Mouse (Mus musculus): ENCODE results near the gene Nptxr. TPM values are rescaled to one million over a fixed set of nuclear protein-coding genes. Genes with fewer than 3 reads are reported as not detected.
A peak's percentile ranks its signal among the peaks of the same experiment; 100 is the strongest.
"Not testable (repeated sequence)": the region's sequence is repeated elsewhere in the genome, so short reads cannot be mapped to it uniquely, and the experiment has no call there.

Gene Nptxr
- polyA plus RNA-seq, 1 experiment from 2014 or later: 62.1 TPM

GRCm38 (mm10) chr15:79826221-79826935, 21.8 kb upstream of the Nptxr start:
- no peaks in the 10 kb centered on the region for H3K27me3 ChIP-seq (ENCODE audit: control insufficient read depth, insufficient read depth, low read depth, low read length)
- H3K9me3 ChIP-seq (replicated peaks; ENCODE audit: control insufficient read depth, low read length, poor library complexity, severe bottlenecking): no peaks in the 10 kb centered on the region
- H3K9ac ChIP-seq (ENCODE audit: low read depth, low read length): peak overlapping the region; percentile 17; the same call in 1 of the 2 replicates
- no peak for ATAC-seq
- WGBS: 87% methylated on average over 9 of the region's 9 CpGs
- H3K36me3 ChIP-seq (ENCODE audit: control insufficient read depth, insufficient read depth, low read length): peaks cover 10% of the 10 kb centered on the region
- no peak overlapping the region for H3K4me3 ChIP-seq (ENCODE audit: low read depth, low read length)
- H3K27ac ChIP-seq (ENCODE audit: low read length): no peak overlapping the region; the same call in 1 of the 2 replicates
- peaks cover 48% of the 10 kb centered on the region for H3K4me1 ChIP-seq (ENCODE audit: control insufficient read depth, insufficient read depth, low read length)
- H3K4me2 ChIP-seq (ENCODE audit: low read length): no peak overlapping the region

- WGBS: 48% methylated on average over 14 of the region's 14 CpGs
- no peak overlapping the region for H3K9ac ChIP-seq (ENCODE audit: low read depth, low read length)
- no peaks in the 10 kb centered on the region for H3K9me3 ChIP-seq (replicated peaks; ENCODE audit: control insufficient read depth, low read length, poor library complexity, severe bottlenecking)
- no peak overlapping the region for H3K4me3 ChIP-seq (ENCODE audit: low read depth, low read length)
- H3K36me3 ChIP-seq (ENCODE audit: control insufficient read depth, insufficient read depth, low read length): peaks cover 10% of the 10 kb centered on the region
- peaks cover 41% of the 10 kb centered on the region for H3K4me1 ChIP-seq (ENCODE audit: control insufficient read depth, insufficient read depth, low read length)
- no peak overlapping the region for H3K4me2 ChIP-seq (ENCODE audit: low read length)
- H3K27me3 ChIP-seq (ENCODE audit: control insufficient read depth, insufficient read depth, low read depth, low read length): no peaks in the 10 kb centered on the region
- ATAC-seq: no peak
- no peak overlapping the region for H3K27ac ChIP-seq (ENCODE audit: low read length)
Measured at GRCm38 (mm10) chr15:79825146-79825825, 20.7 kb upstream of the Nptxr start.

- Histone ChIP-seq H3K9me3 (replicated peaks; ENCODE audit: control insufficient read depth, low read length, poor library complexity, severe bottlenecking) (no peaks in the 10 kb centered on the region), H3K4me3 (ENCODE audit: low read depth, low read length) (no peak overlapping the region), H3K27me3 (ENCODE audit: control insufficient read depth, insufficient read depth, low read depth, low read length) (no peaks in the 10 kb centered on the region), H3K4me1 (ENCODE audit: control insufficient read depth, insufficient read depth, low read length) (peaks cover 31% of the 10 kb centered on the region), H3K27ac (ENCODE audit: low read length) (no peak overlapping the region), H3K4me2 (ENCODE audit: low read length) (no peak overlapping the region), H3K9ac (ENCODE audit: low read depth, low read length) (no peak overlapping the region), H3K36me3 (ENCODE audit: control insufficient read depth, insufficient read depth, low read length) (peaks cover 10% of the 10 kb centered on the region)
- ATAC-seq: no peak
- 71% methylated on average over 19 of the region's 19 CpGs for WGBS
Measured at GRCm38 (mm10) chr15:79823588-79824280, 19.2 kb upstream of the Nptxr start.

DNA sequence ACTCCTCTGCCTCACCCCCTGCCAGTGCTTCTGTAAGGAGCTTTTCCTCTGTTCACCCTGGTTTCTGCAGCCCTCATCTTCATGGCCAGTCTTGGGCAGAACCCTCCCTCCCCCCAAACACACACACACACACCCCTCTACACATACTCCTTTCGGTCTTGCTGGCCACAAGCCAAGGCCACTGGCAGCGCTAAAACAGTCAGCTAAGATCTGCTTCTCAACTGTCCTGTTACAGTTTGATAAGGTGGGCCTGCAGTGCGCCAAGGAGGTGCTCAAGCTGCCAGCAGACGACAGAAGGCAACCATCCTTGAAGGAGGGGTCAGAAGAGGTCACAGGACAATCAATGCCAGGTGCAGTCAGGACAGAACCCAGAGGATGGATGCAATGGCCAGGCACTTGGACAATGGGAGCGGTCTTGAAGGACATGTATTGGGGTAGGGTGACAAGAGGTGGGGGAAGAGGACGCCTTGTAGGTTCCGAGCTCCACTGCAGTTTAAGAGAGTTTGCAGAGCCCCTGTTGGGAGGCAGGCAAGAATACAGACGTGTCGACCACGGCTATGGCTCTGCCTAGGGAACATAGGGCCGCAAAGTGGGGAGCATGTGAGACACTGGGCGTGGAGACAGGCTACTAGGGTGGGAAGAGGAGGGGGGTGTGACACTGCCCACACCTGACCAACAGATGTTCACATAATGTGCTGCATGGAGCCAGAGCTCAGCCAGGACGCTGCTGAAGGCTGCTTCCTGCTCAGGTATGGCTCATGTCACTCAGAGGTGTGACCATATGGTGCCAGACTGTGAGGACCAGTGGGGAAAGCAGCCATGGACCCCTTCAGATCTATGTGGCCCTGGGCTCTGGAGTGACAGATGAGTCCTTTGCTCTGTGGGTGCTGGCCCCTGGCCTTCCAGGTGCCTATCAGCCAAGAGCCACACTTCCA, 18.0 kb upstream of the Nptxr start:
- no peak for ATAC-seq
- H3K36me3 ChIP-seq (ENCODE audit: control insufficient read depth, insufficient read depth, low read length): peaks cover 6% of the 10 kb centered on the region
- no peak overlapping the region for H3K4me3 ChIP-seq (ENCODE audit: low read depth, low read length)
- no peak overlapping the region for H3K4me2 ChIP-seq (ENCODE audit: low read length)
- no peak overlapping the region for H3K27ac ChIP-seq (ENCODE audit: low read length)
- H3K27me3 ChIP-seq (ENCODE audit: control insufficient read depth, insufficient read depth, low read depth, low read length): no peaks in the 10 kb centered on the region
- H3K4me1 ChIP-seq (ENCODE audit: control insufficient read depth, insufficient read depth, low read length): peaks cover 22% of the 10 kb centered on the region
- WGBS: 68% methylated on average over 13 of the region's 13 CpGs
- H3K9me3 ChIP-seq (replicated peaks; ENCODE audit: control insufficient read depth, low read length, poor library complexity, severe bottlenecking): no peaks in the 10 kb centered on the region; the same call in 1 of the 2 replicates
- no peak overlapping the region for H3K9ac ChIP-seq (ENCODE audit: low read depth, low read length)

GRCm38 (mm10) chr15:79818325-79818724, 13.8 kb upstream of the Nptxr start:
- peaks cover 4% of the 10 kb centered on the region; the same call in 1 of the 2 replicates for H3K36me3 ChIP-seq (ENCODE audit: control insufficient read depth, insufficient read depth, low read length)
- no peak overlapping the region for H3K4me3 ChIP-seq (ENCODE audit: low read depth, low read length)
- 88% methylated on average over 4 of the region's 4 CpGs for WGBS
- H3K4me2 ChIP-seq (ENCODE audit: low read length): no peak overlapping the region
- H3K27ac ChIP-seq (ENCODE audit: low read length): no peak overlapping the region
- no peak for ATAC-seq
- H3K4me1 ChIP-seq (ENCODE audit: control insufficient read depth, insufficient read depth, low read length): no peaks in the 10 kb centered on the region
- H3K9ac ChIP-seq (ENCODE audit: low read depth, low read length): no peak overlapping the region
- no peaks in the 10 kb centered on the region; the same call in 1 of the 2 replicates for H3K9me3 ChIP-seq (replicated peaks; ENCODE audit: control insufficient read depth, low read length, poor library complexity, severe bottlenecking)
- no peaks in the 10 kb centered on the region for H3K27me3 ChIP-seq (ENCODE audit: control insufficient read depth, insufficient read depth, low read depth, low read length)

GRCm38 (mm10) chr15:79813666-79814258, 9.2 kb upstream of the Nptxr start:
- no peaks in the 10 kb centered on the region for H3K27me3 ChIP-seq (ENCODE audit: control insufficient read depth, insufficient read depth, low read depth, low read length)
- no peak overlapping the region for H3K4me2 ChIP-seq (ENCODE audit: low read length)
- ATAC-seq: no peak
- H3K9ac ChIP-seq (ENCODE audit: low read depth, low read length): no peak overlapping the region
- no peak overlapping the region for H3K4me3 ChIP-seq (ENCODE audit: low read depth, low read length)
- H3K4me1 ChIP-seq (ENCODE audit: control insufficient read depth, insufficient read depth, low read length): no peaks in the 10 kb centered on the region
- H3K27ac ChIP-seq (ENCODE audit: low read length): no peak overlapping the region
- 30% methylated on average over 8 of the region's 8 CpGs for WGBS
- no peaks in the 10 kb centered on the region for H3K36me3 ChIP-seq (ENCODE audit: control insufficient read depth, insufficient read depth, low read length)
- H3K9me3 ChIP-seq (replicated peaks; ENCODE audit: control insufficient read depth, low read length, poor library complexity, severe bottlenecking): no peaks in the 10 kb centered on the region; the same call in 1 of the 2 replicates

GRCm38 (mm10) chr15:79812840-79813239, 8.3 kb upstream of the Nptxr start:
- not testable (repeated sequence) for H3K9ac ChIP-seq (ENCODE audit: low read depth, low read length); H3K27ac ChIP-seq (ENCODE audit: low read length); H3K4me1 ChIP-seq (ENCODE audit: control insufficient read depth, insufficient read depth, low read length); ATAC-seq; H3K4me3 ChIP-seq (ENCODE audit: low read depth, low read length); H3K27me3 ChIP-seq (ENCODE audit: control insufficient read depth, insufficient read depth, low read depth, low read length); H3K36me3 ChIP-seq (ENCODE audit: control insufficient read depth, insufficient read depth, low read length); H3K4me2 ChIP-seq (ENCODE audit: low read length); H3K9me3 ChIP-seq (replicated peaks; ENCODE audit: control insufficient read depth, low read length, poor library complexity, severe bottlenecking)
- WGBS: 76% methylated on average over 2 of the region's 2 CpGs

DNA sequence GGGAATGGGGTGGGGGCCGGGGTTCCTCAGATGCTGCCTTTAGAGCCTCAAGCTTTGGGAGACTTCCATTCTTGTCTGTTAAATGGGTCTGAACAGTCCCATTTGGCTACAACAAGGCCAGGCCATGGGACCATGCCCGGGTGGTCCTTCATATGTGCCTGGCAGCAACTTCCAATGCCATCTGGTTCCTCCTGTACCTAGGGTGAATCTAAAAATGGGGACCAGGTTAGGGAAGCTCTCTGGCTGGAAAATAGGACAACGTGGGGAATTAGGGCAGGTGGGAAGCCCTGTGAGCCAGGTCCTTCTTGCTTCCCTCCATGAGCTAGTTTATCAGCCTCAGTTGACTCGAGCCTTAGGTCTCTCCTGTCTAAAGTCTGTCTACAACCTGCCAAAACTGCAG, 6.4 kb upstream of the Nptxr start:
- H3K9ac ChIP-seq (ENCODE audit: low read depth, low read length): no peak overlapping the region
- H3K36me3 ChIP-seq (ENCODE audit: control insufficient read depth, insufficient read depth, low read length): no peaks in the 10 kb centered on the region
- H3K27ac ChIP-seq (ENCODE audit: low read length): no peak overlapping the region
- no peak for ATAC-seq
- H3K4me2 ChIP-seq (ENCODE audit: low read length): no peak overlapping the region
- peaks cover 13% of the 10 kb centered on the region for H3K27me3 ChIP-seq (ENCODE audit: control insufficient read depth, insufficient read depth, low read depth, low read length)
- no peaks in the 10 kb centered on the region for H3K4me1 ChIP-seq (ENCODE audit: control insufficient read depth, insufficient read depth, low read length)
- H3K4me3 ChIP-seq (ENCODE audit: low read depth, low read length): no peak overlapping the region
- 67% methylated on average over 4 of the region's 4 CpGs for WGBS
- H3K9me3 ChIP-seq (replicated peaks; ENCODE audit: control insufficient read depth, low read length, poor library complexity, severe bottlenecking): no peaks in the 10 kb centered on the region
